Mouse (Mus musculus) embryonic facial prominence, embryonic 12.5 days (tissue): Measurements from ENCODE around the gene 1110032A03Rik. TPM values are rescaled to one million over a fixed set of nuclear protein-coding genes. Genes with fewer than 3 reads are reported as not detected.

Experiments
- ATAC-seq: fragments of 200-750 bp; cut with Nextera tagmentation; 2 replicates; pipeline ENCODE4 v1.8.0; 2017; ENCODE audit not compliant: insufficient number of reproducible peaks, insufficient read depth, low FRiP score, low TSS enrichment
- H3K27ac ChIP-seq: fragments of 300-500 bp; sonication (generic); 2 replicates; pipeline ENCODE4 v1.5.1; 2016; ENCODE audit warnings: mild to moderate bottlenecking
- H3K27me3 ChIP-seq: fragments of 300-500 bp; sonication (generic); 2 replicates; pipeline ENCODE4 v1.6.1; 2016; ENCODE audit warnings: mild to moderate bottlenecking, moderate library complexity
- H3K36me3 ChIP-seq: fragments of 300-500 bp; sonication (generic); 2 replicates; pipeline ENCODE4 v1.6.1; 2016; ENCODE audit warnings: mild to moderate bottlenecking
- H3K4me1 ChIP-seq: fragments of 300-500 bp; sonication (generic); 2 replicates; pipeline ENCODE4 v1.6.1; 2016
- H3K4me2 ChIP-seq: fragments of 300-500 bp; sonication (generic); replicated peaks from 2 replicates; pipeline ENCODE4 v1.6.1; 2016; ENCODE audit warnings: mild to moderate bottlenecking, moderate library complexity
- H3K4me3 ChIP-seq: fragments of 300-500 bp; sonication (generic); 2 replicates; pipeline ENCODE4 v1.5.1; 2016; ENCODE audit warnings: mild to moderate bottlenecking
- H3K9ac ChIP-seq: fragments of 300-500 bp; sonication (generic); 2 replicates; pipeline ENCODE4 v1.6.1; 2016; ENCODE audit warnings: mild to moderate bottlenecking, moderate library complexity
- H3K9me3 ChIP-seq: fragments of 300-500 bp; sonication (generic); 2 replicates; pipeline ENCODE4 v1.6.1; 2016; ENCODE audit warnings: mild to moderate bottlenecking, moderate library complexity
- WGBS: fragments of 180-500 bp; shearing (Covaris S2); methylation state at CpG from one replicate; pipeline ENCODE4 v1.1.7; 2016; 5-methylcytosine and 5-hydroxymethylcytosine counted together
- polyA plus RNA-seq: library from polyadenylated mRNA; unstranded; fragments of >200 nt; fragmentation: Nextera tagmentation; extraction: Ambion mirVana; gene quantifications from 2 replicates; pipeline ENCODE4 v1.2.1, GENCODE M21; 2016

Gene 1110032A03Rik
- polyA plus RNA-seq, 1 experiment from 2014 or later: 31.5 TPM

DNA sequence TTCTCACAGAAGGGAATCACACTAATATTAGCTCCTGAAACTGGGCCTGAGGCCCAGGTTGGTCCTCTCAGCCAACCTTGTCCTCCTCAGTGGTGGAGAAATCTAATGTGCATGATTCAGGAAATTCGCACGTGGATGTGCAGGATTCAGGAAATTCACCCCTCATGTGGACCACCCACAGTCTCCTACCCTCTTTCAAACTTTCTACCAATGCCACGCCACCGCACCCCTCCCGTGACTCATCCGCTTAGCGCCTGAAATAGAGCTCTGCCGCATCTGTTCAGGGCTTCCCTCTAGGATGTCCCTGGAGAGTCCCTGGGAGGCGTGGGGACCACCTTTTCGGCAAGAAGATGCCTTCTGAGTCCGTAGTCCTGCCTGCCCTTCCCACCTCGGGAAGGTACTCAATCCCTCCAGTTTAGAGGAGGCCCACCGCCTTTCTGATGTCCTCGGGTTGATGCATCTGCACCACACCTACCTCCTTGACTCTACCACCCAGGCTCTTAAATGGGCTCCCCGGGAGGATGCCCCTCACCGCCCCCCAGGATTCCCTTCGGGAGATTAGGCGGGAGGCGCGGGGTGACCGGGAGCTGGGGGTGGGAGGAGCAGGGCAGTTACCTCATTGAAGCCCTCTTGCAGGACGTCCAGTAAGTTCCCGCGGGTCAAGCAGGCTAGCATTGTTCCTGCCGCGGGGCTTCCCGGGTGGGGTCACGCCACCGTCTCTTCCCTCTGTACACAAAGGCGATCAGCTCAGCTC lies 48.0 kb downstream of the 1110032A03Rik start:
- H3K9ac ChIP-seq: peak overlapping the region; percentile 64
- H3K9me3 ChIP-seq: no peaks in the 10 kb centered on the region
- WGBS: under 1% methylated on average over 30 of the region's 30 CpGs
- H3K4me3 ChIP-seq: peak overlapping the region; percentile 61
- peak; percentile 5 for ATAC-seq
- H3K4me2 ChIP-seq: peak overlapping the region; percentile 76
- peaks cover 32% of the 10 kb centered on the region for H3K4me1 ChIP-seq
- no peaks in the 10 kb centered on the region for H3K36me3 ChIP-seq
- H3K27me3 ChIP-seq: no peaks in the 10 kb centered on the region
- peak overlapping the region; percentile 81 for H3K27ac ChIP-seq

DNA sequence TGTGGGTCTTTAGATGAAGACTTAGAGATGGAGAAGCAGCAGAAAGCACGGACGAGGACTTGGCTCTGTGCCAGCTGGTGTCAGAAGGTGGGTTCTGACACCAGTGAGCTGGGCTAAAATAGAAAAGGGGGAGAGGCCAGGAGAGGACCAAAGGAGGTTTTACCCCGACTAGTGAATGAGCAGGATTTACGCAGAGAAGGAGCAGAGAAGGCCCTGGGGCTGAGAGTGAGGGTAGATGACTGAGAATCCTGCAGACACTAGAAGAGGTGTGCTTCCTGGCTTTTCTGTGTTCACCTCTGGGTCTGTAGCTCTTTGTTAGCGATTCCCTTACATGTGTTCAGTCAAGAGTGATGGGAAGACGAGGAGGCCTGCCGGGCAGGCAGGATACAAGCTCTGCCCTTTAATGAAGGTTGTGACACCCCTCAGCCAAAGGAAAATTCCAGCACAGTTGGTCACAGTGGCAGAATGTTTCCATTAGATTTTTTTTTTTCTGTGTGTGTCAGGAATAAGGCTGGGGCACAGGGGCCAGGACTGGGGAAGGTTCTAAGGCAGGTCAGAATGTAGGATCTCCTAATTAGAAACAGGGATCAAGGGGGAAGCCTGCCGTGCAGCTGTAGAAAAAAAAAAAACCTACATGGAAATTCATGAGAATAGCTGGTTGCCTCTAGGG lies 49.3 kb downstream of the 1110032A03Rik start:
- 10% methylated on average over 8 of the region's 8 CpGs for WGBS
- H3K4me1 ChIP-seq: peaks cover 37% of the 10 kb centered on the region
- no peak overlapping the region for H3K9ac ChIP-seq
- peak overlapping the region; percentile 76 for H3K4me2 ChIP-seq
- no peaks in the 10 kb centered on the region for H3K27me3 ChIP-seq
- no peaks in the 10 kb centered on the region for H3K36me3 ChIP-seq
- ATAC-seq: no peak
- H3K9me3 ChIP-seq: no peaks in the 10 kb centered on the region
- H3K27ac ChIP-seq: peak overlapping the region; percentile 81
- H3K4me3 ChIP-seq: peak overlapping the region; percentile 61

DNA sequence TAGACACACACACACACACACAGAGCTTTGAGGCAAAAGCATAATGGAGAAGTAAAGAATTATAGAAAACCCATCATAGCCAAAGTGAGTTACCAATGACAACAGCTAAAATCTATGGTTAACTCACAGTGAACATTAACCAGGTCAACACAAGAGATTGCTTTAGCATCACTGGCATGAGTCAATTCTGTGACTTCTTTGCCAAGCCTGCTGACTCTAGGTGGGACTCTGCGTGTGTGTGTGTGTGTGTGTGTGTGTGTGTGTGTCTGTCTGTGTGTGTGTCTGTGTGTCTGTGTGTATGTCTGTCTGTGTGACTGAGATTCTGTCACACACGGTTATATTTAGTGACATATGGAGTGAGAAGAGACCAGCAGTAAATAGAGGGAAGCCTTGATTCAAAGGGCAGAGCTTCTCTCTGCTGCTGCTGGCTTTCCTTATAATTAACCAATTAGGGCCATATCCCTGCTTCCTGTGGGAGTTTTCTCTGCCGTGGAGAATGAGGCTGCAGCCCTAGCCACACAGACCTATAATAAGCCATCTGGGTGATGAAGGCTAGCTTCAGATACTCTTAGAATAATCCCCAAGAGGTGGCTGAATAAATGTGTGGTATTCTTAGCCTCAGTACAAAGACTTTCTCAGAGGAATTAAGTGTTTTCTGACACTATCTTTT lies 50.5 kb downstream of the 1110032A03Rik start:
- Histone ChIP-seq H3K4me1 (peaks cover 39% of the 10 kb centered on the region), H3K9me3 (no peaks in the 10 kb centered on the region), H3K4me3 (no peak overlapping the region), H3K36me3 (no peaks in the 10 kb centered on the region), H3K27me3 (no peaks in the 10 kb centered on the region), H3K9ac (no peak overlapping the region), H3K4me2 (no peak overlapping the region), H3K27ac (peak overlapping the region; percentile 54; the same call in 1 of the 2 replicates)
- WGBS: 21% methylated on average over 3 of the region's 3 CpGs
- no peak for ATAC-seq

DNA sequence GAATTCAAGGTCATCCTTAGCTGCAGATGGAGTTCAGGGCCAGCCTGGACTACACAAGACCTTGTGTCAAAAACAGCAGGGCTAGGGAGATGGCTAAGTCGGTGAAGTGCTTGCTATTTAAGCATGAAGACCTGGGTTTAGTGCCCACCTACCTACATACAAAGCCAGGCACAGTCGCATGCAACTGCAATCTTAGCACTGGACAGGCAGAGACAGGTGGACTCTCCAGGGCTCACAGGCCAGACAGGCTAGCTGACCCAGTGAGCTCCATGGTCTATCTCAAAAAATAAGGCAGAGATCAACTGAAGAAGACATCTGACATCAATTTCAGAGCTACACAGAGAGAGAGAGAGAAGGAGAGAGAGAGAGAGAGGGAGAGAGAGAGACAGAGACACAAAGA lies 51.2 kb downstream of the 1110032A03Rik start:
- peaks cover 39% of the 10 kb centered on the region for H3K4me1 ChIP-seq
- H3K27me3 ChIP-seq: no peaks in the 10 kb centered on the region
- no peak overlapping the region for H3K4me2 ChIP-seq
- no peak for ATAC-seq
- no peak overlapping the region for H3K4me3 ChIP-seq
- H3K27ac ChIP-seq: peak overlapping the region; percentile 54
- no peaks in the 10 kb centered on the region for H3K9me3 ChIP-seq
- 68% methylated on average over 2 of the region's 2 CpGs for WGBS
- no peak overlapping the region for H3K9ac ChIP-seq
- H3K36me3 ChIP-seq: no peaks in the 10 kb centered on the region

DNA sequence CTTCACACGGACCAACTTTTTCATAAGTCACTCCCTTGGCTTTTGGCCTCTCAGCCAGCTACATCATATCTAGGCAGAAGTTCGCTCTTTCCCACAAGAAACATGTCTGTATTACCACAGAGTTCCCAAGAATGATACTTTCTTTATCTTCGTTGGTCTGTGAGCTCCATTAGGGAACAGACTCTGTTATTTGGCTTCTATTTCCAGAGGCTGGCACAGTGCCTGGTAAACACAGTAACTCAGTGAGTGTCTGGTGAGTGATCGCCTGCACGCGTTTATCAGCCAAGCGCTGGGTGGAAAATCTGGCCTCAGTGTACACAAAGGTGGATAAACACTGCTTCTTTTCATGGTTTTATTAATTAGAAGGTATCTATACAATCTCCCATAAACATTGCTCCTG lies 51.9 kb downstream of the 1110032A03Rik start:
- 77% methylated on average over 7 of the region's 7 CpGs for WGBS
- Histone ChIP-seq H3K27me3 (no peaks in the 10 kb centered on the region), H3K9ac (no peak overlapping the region), H3K27ac (0 out of 2 replicates have a peak overlapping the region, but pooled peaks have one; percentile 6), H3K4me2 (no peak overlapping the region), H3K9me3 (no peaks in the 10 kb centered on the region), H3K36me3 (no peaks in the 10 kb centered on the region), H3K4me3 (no peak overlapping the region), H3K4me1 (peaks cover 39% of the 10 kb centered on the region)
- no peak for ATAC-seq

DNA sequence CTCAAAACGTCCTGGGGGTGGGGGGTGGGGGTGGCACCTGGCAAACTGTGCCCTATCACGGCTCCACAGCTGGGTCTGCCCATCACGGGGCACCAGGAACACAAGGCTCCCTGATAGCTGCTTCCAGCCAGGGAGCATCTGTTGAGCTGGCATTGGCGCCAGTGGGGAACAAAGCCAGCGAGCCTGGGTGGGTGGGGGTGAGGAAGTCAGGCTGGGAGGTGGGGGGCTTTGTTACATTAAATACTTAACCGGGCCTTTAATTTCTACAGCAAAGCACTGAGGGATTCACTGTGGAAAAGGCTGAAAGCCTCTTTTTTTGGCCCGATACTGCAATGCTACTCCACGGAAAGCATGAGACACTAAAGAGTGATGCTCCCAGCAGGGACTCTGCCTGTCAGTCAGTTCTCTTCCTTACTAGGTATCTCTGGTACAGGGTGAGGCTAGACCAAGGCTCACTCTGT lies 52.8 kb downstream of the 1110032A03Rik start:
- WGBS: 64% methylated on average over 8 of the region's 8 CpGs
- no peak overlapping the region for H3K4me3 ChIP-seq
- H3K27ac ChIP-seq: 0 out of 2 replicates have a peak overlapping the region, but pooled peaks have one; percentile 3
- H3K9ac ChIP-seq: no peak overlapping the region
- ATAC-seq: no peak
- H3K9me3 ChIP-seq: no peaks in the 10 kb centered on the region
- H3K4me1 ChIP-seq: peaks cover 39% of the 10 kb centered on the region
- no peak overlapping the region for H3K4me2 ChIP-seq
- no peaks in the 10 kb centered on the region for H3K27me3 ChIP-seq
- no peaks in the 10 kb centered on the region for H3K36me3 ChIP-seq

DNA sequence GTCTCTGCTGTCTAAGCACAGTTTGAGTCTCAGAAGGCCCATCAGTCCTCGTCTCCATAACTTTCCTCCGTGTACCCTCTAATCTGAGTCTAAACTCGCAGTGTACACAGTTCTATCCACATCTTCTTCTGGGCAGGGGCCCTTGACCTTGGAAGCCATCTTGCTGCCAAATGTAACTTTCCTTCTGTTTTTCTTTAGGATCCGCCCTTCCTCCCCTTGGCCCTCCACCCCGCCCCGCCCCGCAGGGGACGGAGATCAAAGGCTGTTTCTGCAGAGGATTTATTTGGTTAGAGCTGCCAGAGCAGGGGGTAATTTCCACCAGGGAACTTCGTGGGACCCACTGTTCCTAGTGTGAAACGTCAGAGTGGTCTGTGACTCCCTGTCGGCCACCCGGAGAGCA lies 54.3 kb downstream of the 1110032A03Rik start:
- Histone ChIP-seq H3K4me1 (peaks cover 32% of the 10 kb centered on the region), H3K27ac (0 out of 2 replicates have a peak overlapping the region, but pooled peaks have one; percentile 4), H3K9ac (no peak overlapping the region), H3K36me3 (no peaks in the 10 kb centered on the region), H3K4me3 (no peak overlapping the region), H3K27me3 (no peaks in the 10 kb centered on the region), H3K9me3 (no peaks in the 10 kb centered on the region), H3K4me2 (no peak overlapping the region)
- ATAC-seq: no peak
- 32% methylated on average over 12 of the region's 12 CpGs for WGBS

DNA sequence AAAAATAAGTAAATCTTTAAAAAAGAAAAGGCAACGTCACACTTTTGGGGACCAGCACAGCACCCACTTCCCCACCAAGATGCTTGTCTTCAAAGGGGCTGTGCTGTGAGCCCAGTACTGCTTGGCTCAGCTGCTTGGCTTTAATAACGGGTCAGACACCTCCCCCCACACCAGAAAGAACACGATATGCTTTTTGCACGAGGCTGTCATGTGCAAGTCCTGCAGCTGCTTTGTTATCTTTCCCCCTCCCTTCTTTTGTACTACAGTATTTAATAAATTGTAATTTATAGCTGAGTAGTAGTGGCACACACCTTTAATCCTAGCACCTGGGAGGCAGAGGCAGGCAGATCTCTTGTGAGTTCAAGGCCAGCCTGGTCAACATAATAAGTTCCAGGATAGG lies 56.4 kb downstream of the 1110032A03Rik start:
- Histone ChIP-seq H3K9me3 (no peaks in the 10 kb centered on the region), H3K4me3 (no peak overlapping the region), H3K4me2 (no peak overlapping the region), H3K36me3 (no peaks in the 10 kb centered on the region), H3K4me1 (peaks cover 13% of the 10 kb centered on the region; the same call in 1 of the 2 replicates), H3K27ac (no peak overlapping the region), H3K27me3 (no peaks in the 10 kb centered on the region), H3K9ac (no peak overlapping the region)
- ATAC-seq: no peak
- WGBS: 72% methylated on average over 4 of the region's 4 CpGs

DNA sequence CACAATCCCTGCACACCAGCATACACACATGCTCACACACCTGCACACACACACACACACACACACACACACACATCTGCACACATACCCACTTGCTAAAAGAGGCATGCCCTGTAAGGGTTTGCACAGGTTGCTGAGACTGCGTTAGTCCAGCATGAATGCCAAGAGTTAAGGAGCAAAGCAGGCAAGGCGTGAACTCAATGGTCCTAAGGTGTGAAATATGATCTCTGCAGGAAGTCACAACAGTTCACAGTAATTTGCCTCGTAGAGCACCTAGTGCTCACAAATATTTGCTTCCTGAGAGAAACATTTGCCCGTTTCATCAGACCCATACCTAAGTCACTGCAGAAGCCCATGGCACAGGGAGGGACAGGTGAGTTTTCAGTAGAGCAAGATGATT lies 61.1 kb downstream of the 1110032A03Rik start:
- H3K4me2 ChIP-seq: no peak overlapping the region
- H3K9me3 ChIP-seq: no peaks in the 10 kb centered on the region
- H3K36me3 ChIP-seq: peaks cover 11% of the 10 kb centered on the region; the same call in 1 of the 2 replicates
- H3K9ac ChIP-seq: no peak overlapping the region
- no peak overlapping the region for H3K27ac ChIP-seq
- no peaks in the 10 kb centered on the region for H3K27me3 ChIP-seq
- no peak overlapping the region for H3K4me3 ChIP-seq
- ATAC-seq: no peak
- H3K4me1 ChIP-seq: no peaks in the 10 kb centered on the region
- WGBS: 43% methylated on average over 4 of the region's 4 CpGs
